ENCODE assay signal across 15 mouse cellular contexts in genomic region chr2:148879199-148879598, GRCm38 (mm10). TPM values are rescaled to one million over a fixed set of nuclear protein-coding genes. Genes with fewer than 3 reads are reported as not detected.
DNase-seq lines count a peak whose midpoint lies in the region; ATAC-seq and TF ChIP-seq lines count a peak whose summit lies in the region.
"Had no signal": no experiment of that assay in that cellular context is flagged by ENCODE, and none has a peak within 500 bp of the region (broad histone marks: within the 10 kb centered on the region; RNA-seq: fewer than 3 reads in every experiment).

No protein-coding gene starts in this region.

- TF ChIP-seq CTCF in Patski (IDR thresholded peaks at IDR 0.05) = no peak

- peak; percentile 1 for ATAC-seq in Patski
- ATAC-seq in forebrain, embryonic 16.5 days = no peak

- peak overlapping the region; percentile 80 for H3K27ac ChIP-seq in heart, embryonic 10.5 days
- H3K27ac ChIP-seq in forebrain, embryonic 16.5 days (ENCODE audit: low read length) = no peak overlapping the region
- H3K27ac ChIP-seq: limb, embryonic 12.5 days; neural tube, embryonic 12.5 days had no signal

- CTCF ChIA-PET in Patski (lab: Charles Lee) = interaction anchor here (0.9 to 4.7 kb wide), 8 partner anchors 9 to 28 kb away, joined by 3 to 22 read pairs (median 6); no protein-coding TSS in a partner anchor

- H3K4me2 ChIP-seq in forebrain, embryonic 16.5 days (ENCODE audit: low read length) = no peak overlapping the region
- H3K4me2 ChIP-seq: limb, embryonic 12.5 days; neural tube, embryonic 12.5 days had no signal

- H3K9me3 ChIP-seq in heart, embryonic 10.5 days = no peaks in the 10 kb centered on the region
- H3K9me3 ChIP-seq in forebrain, embryonic 16.5 days (ENCODE audit: control insufficient read depth, low read length) = no peaks in the 10 kb centered on the region
- H3K9me3 ChIP-seq: G1E; limb, embryonic 12.5 days; neural tube, embryonic 12.5 days had no signal

- no peak overlapping the region for H3K4me3 ChIP-seq in heart, embryonic 10.5 days
- no peak overlapping the region for H3K4me3 ChIP-seq in forebrain, embryonic 16.5 days (replicated peaks; ENCODE audit: low read length)
- H3K4me3 ChIP-seq: limb, embryonic 12.5 days; neural tube, embryonic 12.5 days had no signal

- H3K36me3 ChIP-seq in heart, embryonic 10.5 days = no peaks in the 10 kb centered on the region
- H3K36me3 ChIP-seq in forebrain, embryonic 16.5 days (ENCODE audit: control insufficient read depth, insufficient read depth) = no peaks in the 10 kb centered on the region
- H3K36me3 ChIP-seq: limb, embryonic 12.5 days; neural tube, embryonic 12.5 days had no signal

- H3K9ac ChIP-seq in forebrain, embryonic 16.5 days (replicated peaks; ENCODE audit: low read depth, low read length) = no peak overlapping the region
- H3K9ac ChIP-seq: limb, embryonic 12.5 days; neural tube, embryonic 12.5 days had no signal

- H3K27me3 ChIP-seq in Patski = no peaks in the 10 kb centered on the region
- no peaks in the 10 kb centered on the region for H3K27me3 ChIP-seq in heart, embryonic 10.5 days (ENCODE audit: insufficient read depth, poor library complexity, severe bottlenecking)
- H3K27me3 ChIP-seq in forebrain, embryonic 16.5 days (replicated peaks; ENCODE audit: control insufficient read depth, insufficient read depth, low read length) = no peaks in the 10 kb centered on the region
- H3K27me3 ChIP-seq: limb, embryonic 12.5 days; neural tube, embryonic 12.5 days had no signal

- POLR2A ChIA-PET in Patski (lab: Charles Lee) = interaction anchor here (1.5 kb wide), 1 partner anchor 23 kb away, joined by 3 read pairs; no protein-coding TSS in a partner anchor

- WGBS in heart, embryonic 10.5 days = 11% methylated on average over 1 of the region's 1 CpGs
- WGBS in forebrain, embryonic 16.5 days = 79% methylated on average over 1 of the region's 1 CpGs

- DNase-seq in 3T3-L1 (ENCODE audit: low read depth, low spot score) (peak; percentile 54), Patski (ENCODE audit: low read depth, low spot score) (no peak)
- no peak for DNase-seq in heart, embryonic 10.5 days (ENCODE audit: low spot score)
- peak; percentile 37 for DNase-seq in kidney, postnatal 14 days
- DNase-seq in neural tube, embryonic 10.5 days (ENCODE audit: extremely low spot score, low spot score) = no peak
- DNase-seq in layer of hippocampus, adult 9-11 months = no peak
- DNase-seq: adrenal gland, postnatal 14 days; cerebellum, adult 9-10 months; right cerebral cortex, postnatal 14 days; thymus, adult 18-20 months had no signal

- in situ Hi-C loops in Patski (cut with MboI; ENCODE audit: low pct_unique_long_range_greater_than_20kb) = loop anchor here (25.0 kb wide), 1 partner anchor 692 kb away; no protein-coding TSS in a partner anchor

- H3K4me1 ChIP-seq in heart, embryonic 10.5 days = peaks cover 43% of the 10 kb centered on the region
- peaks cover 5% of the 10 kb centered on the region for H3K4me1 ChIP-seq in forebrain, embryonic 16.5 days (replicated peaks; ENCODE audit: control insufficient read depth, insufficient read depth, low read length)

RNA-seq across cellular contexts. Expression of gene Cst3, which starts 3.7 kb away (rescaled TPM):
- polyA plus RNA-seq in Patski (2021) = 1,093 TPM
- polyA plus RNA-seq in heart, embryonic 10.5 days (2016; fragmentation: Nextera tagmentation; extraction: Ambion mirVana) = 567 and 803 TPM in 2 replicates
- 482 and 493 TPM in 2 replicates for polyA plus RNA-seq in forebrain, embryonic 16.5 days (2015; fragmentation: Nextera tagmentation; extraction: Ambion mirVana)

RNA-seq across cellular contexts. Expression of gene 9230104L09Rik, which starts 14.4 kb away (rescaled TPM):
- not detected for polyA plus RNA-seq in Patski (2021)
- not detected in 2 replicates for polyA plus RNA-seq in heart, embryonic 10.5 days (2016; fragmentation: Nextera tagmentation; extraction: Ambion mirVana)
- not detected in 2 replicates for polyA plus RNA-seq in forebrain, embryonic 16.5 days (2015; fragmentation: Nextera tagmentation; extraction: Ambion mirVana)
- polyA plus RNA-seq: G1E; limb, embryonic 12.5 days; neural tube, embryonic 12.5 days had no signal

RNA-seq across cellular contexts. Expression of gene Cst9, which starts 44.3 kb away (rescaled TPM):
- polyA plus RNA-seq in Patski (2021) = not detected
- 0.74 and 0.80 TPM in 2 replicates for polyA plus RNA-seq in heart, embryonic 10.5 days (2016; fragmentation: Nextera tagmentation; extraction: Ambion mirVana)
- not detected in 2 replicates for polyA plus RNA-seq in forebrain, embryonic 16.5 days (2015; fragmentation: Nextera tagmentation; extraction: Ambion mirVana)
- polyA plus RNA-seq: G1E; large intestine, adult 2 months; limb, embryonic 12.5 days; neural tube, embryonic 12.5 days had no signal

RNA-seq across cellular contexts. Expression of gene Cst13, which starts 59.3 kb away (rescaled TPM):
- polyA plus RNA-seq in Patski (2021) = not detected
- not detected in 2 replicates for polyA plus RNA-seq in heart, embryonic 10.5 days (2016; fragmentation: Nextera tagmentation; extraction: Ambion mirVana)
- not detected in 2 replicates for polyA plus RNA-seq in forebrain, embryonic 16.5 days (2015; fragmentation: Nextera tagmentation; extraction: Ambion mirVana)
- polyA plus RNA-seq: G1E; large intestine, adult 2 months; limb, embryonic 12.5 days; neural tube, embryonic 12.5 days had no signal

Comparison
In these comparisons a context has a peak if more than half of its experiments do, and no peak if none do; other contexts are left out.
1. DNase-seq: peak in 3T3-L1 (single experiment) and kidney, postnatal 14 days (single experiment); none in Patski (single experiment), heart, embryonic 10.5 days (single experiment), neural tube, embryonic 10.5 days (single experiment) and layer of hippocampus, adult 9-11 months (single experiment).